Mouse (Mus musculus): Measurements from ENCODE around the gene Zfp865. TPM values are rescaled to one million over a fixed set of nuclear protein-coding genes. Genes with fewer than 3 reads are reported as not detected.
"Not testable (repeated sequence)": the region's sequence is repeated elsewhere in the genome, so short reads cannot be mapped to it uniquely, and the experiment has no call there.

The Zfp865 gene
- polyA plus RNA-seq, 1 experiment from 2014 or later = 4.4 TPM

DNA sequence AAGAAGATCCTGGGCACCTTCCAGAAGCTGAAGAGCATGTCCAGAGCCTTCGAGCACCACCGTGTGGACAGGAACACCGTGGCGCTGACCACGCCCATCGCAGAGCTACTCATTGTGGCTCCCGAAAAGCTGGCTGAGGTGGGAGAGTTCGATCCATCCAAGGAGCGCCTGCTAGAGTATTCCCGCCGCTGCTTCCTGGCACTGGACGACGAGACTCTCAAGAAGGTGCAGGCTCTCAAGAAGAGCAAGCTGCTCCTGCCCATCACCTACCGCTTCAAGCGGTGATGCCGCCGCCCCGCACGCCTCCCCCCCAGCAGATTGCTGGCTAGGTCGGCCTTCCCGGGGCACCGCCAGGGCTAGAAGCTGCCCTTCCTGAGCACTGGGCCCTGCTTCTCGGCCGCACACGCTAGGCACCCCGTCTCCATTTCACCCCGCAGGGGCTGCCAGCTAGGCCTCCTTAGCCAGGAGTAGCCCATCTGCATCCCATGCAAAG lies 40.1 kb downstream of the Zfp865 start:
- Histone ChIP-seq H3K4me3 (peak overlapping the region; percentile 77), H3K36me3 (no peaks in the 10 kb centered on the region), H3K4me1 (peaks cover 28% of the 10 kb centered on the region), H3K9me3 (no peaks in the 10 kb centered on the region; the same call in 1 of the 2 replicates), H3K27ac (peak overlapping the region; percentile 97), H3K27me3 (ENCODE audit: insufficient read depth, poor library complexity, severe bottlenecking) (peaks cover 42% of the 10 kb centered on the region)
- WGBS = 3% methylated on average over 27 of the region's 27 CpGs
- DNase-seq (ENCODE audit: low spot score) = peak; percentile 89

DNA sequence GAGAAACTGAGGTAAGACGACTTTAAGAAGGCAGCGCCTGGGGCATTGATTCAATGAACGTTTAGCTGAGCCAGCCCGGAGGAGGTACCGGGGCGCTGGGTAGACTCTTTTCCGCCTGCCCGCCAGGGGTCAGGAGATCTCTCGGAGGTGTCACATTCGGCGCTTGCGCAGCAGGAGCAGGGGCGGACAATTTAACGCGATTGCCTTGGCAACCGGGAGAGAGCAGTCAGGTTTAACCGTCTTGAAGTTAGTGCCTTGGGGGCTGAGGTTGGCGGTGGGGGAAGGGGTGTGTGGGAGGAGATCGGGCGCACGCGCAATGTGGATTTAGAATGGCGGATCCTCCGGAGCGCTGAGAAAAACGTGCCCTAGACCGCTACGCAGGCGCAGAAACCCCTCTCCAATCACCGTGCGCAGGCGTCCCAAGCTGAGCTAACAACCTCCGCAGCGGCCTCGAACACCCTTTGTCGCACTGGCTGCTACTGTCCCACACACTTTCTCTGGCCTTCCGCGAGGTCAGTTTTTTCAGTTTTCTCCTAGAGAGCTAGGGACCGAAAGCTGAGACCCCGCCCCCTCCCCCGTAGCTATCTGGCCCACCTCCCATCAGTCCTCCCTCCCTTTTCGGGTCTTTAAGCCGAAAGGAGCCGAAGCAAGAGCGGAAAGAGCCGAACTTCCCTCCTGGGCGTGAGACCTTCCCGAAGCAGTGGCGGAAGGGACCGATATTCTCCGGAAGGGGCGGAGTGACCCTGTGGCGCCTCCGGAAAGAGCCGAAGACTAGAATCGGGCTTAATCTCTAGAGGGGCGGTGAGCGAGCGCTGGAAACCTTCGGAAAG lies 41.0 kb downstream of the Zfp865 start:
- peak; percentile 98 for DNase-seq (ENCODE audit: low spot score)
- Histone ChIP-seq H3K27ac (peak overlapping the region; percentile 97), H3K9me3 (no peaks in the 10 kb centered on the region; the same call in 1 of the 2 replicates), H3K27me3 (ENCODE audit: insufficient read depth, poor library complexity, severe bottlenecking) (peaks cover 33% of the 10 kb centered on the region), H3K4me1 (peaks cover 36% of the 10 kb centered on the region), H3K36me3 (peaks cover 6% of the 10 kb centered on the region), H3K4me3 (peak overlapping the region; percentile 77)
- under 1% methylated on average over 60 of the region's 60 CpGs for WGBS

DNA sequence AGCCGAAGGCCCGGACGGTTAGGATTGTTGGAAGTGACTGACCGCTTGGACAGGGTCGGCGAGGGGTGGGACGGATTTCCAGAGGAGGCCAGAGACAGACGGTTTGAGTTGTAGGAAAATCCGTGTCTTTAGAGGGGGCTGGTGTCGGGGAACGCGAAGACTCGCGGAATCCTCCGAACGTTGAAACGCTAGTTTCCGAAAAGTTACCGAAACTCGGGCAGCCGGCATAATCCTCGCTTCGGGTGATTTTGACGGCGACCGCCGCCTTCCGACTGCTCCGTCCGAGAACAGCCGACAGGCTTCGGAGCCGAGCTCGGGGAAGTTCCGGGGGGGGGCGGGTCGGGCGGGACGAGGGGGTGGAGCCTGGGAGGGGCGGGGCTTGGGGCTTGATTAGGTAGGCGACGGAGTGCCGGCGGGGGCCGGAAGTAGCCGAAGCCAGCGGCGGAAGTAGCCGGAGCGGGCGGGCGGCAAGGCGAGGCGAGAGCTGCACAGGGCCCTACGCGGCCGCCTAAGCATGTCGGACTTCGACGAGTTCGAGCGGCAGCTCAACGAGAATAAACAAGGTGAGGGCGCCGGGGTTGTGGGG lies 41.7 kb downstream of the Zfp865 start, which contains the start of gene U2af2:
U2af2 (plus strand) TSS at position 370 of the 586 bp plus-strand sequence.
- peaks cover 13% of the 10 kb centered on the region for H3K36me3 ChIP-seq

DNA sequence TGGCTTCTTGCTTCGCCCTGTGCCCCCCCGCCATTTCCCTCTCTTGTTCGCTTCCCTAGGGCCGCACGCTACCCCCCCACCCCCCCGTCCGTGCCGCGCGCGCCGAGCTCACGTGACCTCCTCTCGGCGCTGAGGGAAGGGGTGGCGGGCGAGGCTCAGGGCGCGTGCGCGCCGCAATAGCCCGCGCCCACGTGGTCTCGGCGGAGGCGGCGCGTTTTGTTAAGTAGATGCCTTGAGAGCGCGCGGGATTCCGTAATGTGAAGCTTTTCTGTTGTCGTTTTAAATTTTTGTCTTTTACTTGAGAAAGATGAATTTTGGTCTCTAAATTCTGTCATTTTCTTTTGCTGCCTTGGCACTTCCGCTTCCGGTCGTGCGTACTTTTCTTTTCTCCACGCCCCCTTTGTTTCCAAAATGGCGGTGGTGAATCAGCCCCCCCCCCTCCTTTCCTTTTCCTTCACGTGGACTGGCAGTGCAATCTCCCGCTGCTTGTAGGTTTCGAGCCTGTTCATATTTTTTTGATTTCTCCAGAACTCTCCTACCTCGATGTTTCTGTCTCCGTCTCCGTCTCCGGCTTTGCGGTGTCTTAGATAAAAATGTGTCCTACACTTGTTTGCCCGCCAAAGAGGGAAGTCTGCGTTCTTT lies 42.3 kb downstream of the Zfp865 start:
- peak; percentile 90 for DNase-seq (ENCODE audit: low spot score)
- whole genome bisulfite sequencing = under 1% methylated on average over 51 of the region's 51 CpGs
- H3K36me3 ChIP-seq = peaks cover 19% of the 10 kb centered on the region
- H3K9me3 ChIP-seq = no peaks in the 10 kb centered on the region; the same call in 1 of the 2 replicates
- peaks cover 29% of the 10 kb centered on the region for H3K4me1 ChIP-seq
- H3K27ac ChIP-seq = peak overlapping the region; percentile 97
- H3K4me3 ChIP-seq = peak overlapping the region; percentile 77
- H3K27me3 ChIP-seq (ENCODE audit: insufficient read depth, poor library complexity, severe bottlenecking) = peaks cover 20% of the 10 kb centered on the region

More for the DNA sequence above, 41.7 kb downstream of the Zfp865 start, which contains the start of gene U2af2:
- Histone ChIP-seq H3K4me1 (peaks cover 32% of the 10 kb centered on the region), H3K9me3 (no peaks in the 10 kb centered on the region; the same call in 1 of the 2 replicates), H3K27me3 (ENCODE audit: insufficient read depth, poor library complexity, severe bottlenecking) (peaks cover 26% of the 10 kb centered on the region), H3K4me3 (peak within 1 kb of the TSS; percentile 77), H3K27ac (peak within 1 kb of the TSS; percentile 97)
- under 1% methylated on average over 64 of the region's 65 CpGs for WGBS
- peak; percentile 96 for DNase-seq (ENCODE audit: low spot score)

DNA sequence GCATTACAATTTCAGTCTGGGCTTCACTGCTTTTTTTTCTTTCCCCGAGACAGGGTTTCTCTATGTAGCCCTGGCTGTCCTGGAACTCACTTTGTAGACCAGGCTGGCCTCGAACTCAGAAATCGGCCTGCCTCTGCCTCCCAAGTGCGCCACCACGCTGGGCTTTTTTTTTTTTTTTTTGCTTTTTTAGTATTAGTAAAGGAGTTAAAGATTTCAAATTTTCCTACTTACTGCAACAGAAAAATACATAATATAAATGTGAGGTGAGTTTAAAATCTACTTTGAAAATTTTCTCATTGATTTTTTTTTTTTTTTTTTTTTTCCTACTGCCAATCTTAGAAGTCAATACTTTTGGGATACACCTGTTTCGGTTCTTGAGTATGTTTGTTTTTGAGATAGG lies 44.7 kb downstream of the Zfp865 start:
- H3K9me3 ChIP-seq = no peaks in the 10 kb centered on the region; the same call in 1 of the 2 replicates
- H3K27me3 ChIP-seq (ENCODE audit: insufficient read depth, poor library complexity, severe bottlenecking) = no peaks in the 10 kb centered on the region
- WGBS = 89% methylated on average over 6 of the region's 6 CpGs
- H3K36me3 ChIP-seq = peaks cover 43% of the 10 kb centered on the region
- no peak overlapping the region for H3K27ac ChIP-seq
- no peak for DNase-seq (ENCODE audit: low spot score)
- H3K4me1 ChIP-seq = peaks cover 27% of the 10 kb centered on the region
- no peak overlapping the region for H3K4me3 ChIP-seq

- Histone ChIP-seq H3K27me3 (ENCODE audit: insufficient read depth, poor library complexity, severe bottlenecking) (no peaks in the 10 kb centered on the region), H3K9me3 (no peaks in the 10 kb centered on the region), H3K4me3 (no peak overlapping the region), H3K36me3 (peaks cover 98% of the 10 kb centered on the region), H3K4me1 (no peaks in the 10 kb centered on the region), H3K27ac (no peak overlapping the region)
- WGBS = 75% methylated on average over 1 of the region's 1 CpGs
- no peak for DNase-seq (ENCODE audit: low spot score)
These were observed 53.4 kb downstream of the Zfp865 start for GRCm38 (mm10) chr7:5073586-5073985.

DNA sequence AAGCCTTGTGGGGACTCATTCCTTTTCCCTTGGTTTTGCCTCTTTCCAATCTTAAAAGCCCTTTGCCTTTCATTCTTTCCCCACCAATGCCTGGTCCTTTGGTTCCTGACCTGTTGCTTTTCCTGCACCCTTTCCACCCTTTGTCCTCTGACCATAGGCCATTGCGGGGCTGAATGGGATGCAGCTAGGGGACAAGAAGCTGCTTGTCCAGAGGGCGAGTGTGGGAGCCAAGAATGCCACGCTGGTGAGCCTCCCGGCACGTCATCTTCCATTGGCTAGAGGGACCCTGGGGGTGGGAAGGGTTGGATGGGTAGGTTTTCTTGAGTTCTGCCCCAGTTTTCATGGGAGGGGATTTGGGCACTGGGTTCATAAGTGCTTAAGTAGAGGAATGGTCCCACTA lies 54.8 kb downstream of the Zfp865 start:
- Histone ChIP-seq H3K9me3 (no peaks in the 10 kb centered on the region), H3K4me1 (no peaks in the 10 kb centered on the region), H3K36me3 (peaks cover 91% of the 10 kb centered on the region), H3K27ac (no peak overlapping the region), H3K4me3 (no peak overlapping the region), H3K27me3 (ENCODE audit: insufficient read depth, poor library complexity, severe bottlenecking) (no peaks in the 10 kb centered on the region)
- WGBS = 97% methylated on average over 5 of the region's 5 CpGs
- DNase-seq (ENCODE audit: low spot score) = no peak

GRCm38 (mm10) chr7:5076931-5077330 lies 56.8 kb downstream of the Zfp865 start:
- 79% methylated on average over 2 of the region's 2 CpGs for WGBS
- H3K27me3 ChIP-seq (ENCODE audit: insufficient read depth, poor library complexity, severe bottlenecking) = no peaks in the 10 kb centered on the region
- no peak overlapping the region for H3K4me3 ChIP-seq
- H3K4me1 ChIP-seq = peaks cover 12% of the 10 kb centered on the region
- peaks cover 73% of the 10 kb centered on the region for H3K36me3 ChIP-seq
- H3K27ac ChIP-seq = no peak overlapping the region
- no peaks in the 10 kb centered on the region for H3K9me3 ChIP-seq
- no peak for DNase-seq (ENCODE audit: low spot score)

DNA sequence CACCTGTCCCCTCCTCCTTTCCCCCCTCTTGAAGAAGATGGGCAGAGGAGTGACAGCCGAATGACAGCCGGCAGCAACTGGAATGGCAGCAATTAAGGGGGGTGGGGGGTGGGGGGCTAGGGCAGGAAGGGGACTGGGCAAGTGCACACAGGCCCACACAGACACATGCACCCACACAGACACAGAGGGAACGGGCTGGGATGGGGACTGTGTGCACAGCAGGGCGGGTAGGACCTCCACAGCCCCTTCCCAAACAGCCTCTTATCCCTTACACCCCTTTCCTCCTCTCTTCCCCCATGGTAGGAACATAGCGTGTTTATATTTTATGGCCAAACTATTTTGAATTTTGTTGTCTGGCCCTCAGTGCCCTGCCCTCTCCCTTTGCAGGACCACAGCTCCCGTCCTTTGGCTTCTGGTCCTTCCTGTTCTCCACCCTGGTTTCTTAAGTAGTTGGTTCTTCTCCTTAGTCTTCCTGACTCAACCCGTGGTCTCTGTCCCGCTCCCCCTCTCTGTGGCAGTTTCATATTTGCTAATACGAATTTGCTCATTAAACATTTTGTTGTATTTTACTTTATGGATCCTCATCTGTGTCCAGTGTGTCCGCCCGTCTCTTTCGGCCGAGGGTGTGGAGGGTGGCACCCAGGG lies 59.3 kb downstream of the Zfp865 start:
- Histone ChIP-seq H3K4me3 (peak overlapping the region; percentile 98), H3K36me3 (peaks cover 66% of the 10 kb centered on the region), H3K27ac (peak overlapping the region; percentile 98), H3K4me1 (peaks cover 17% of the 10 kb centered on the region)
- not testable (repeated sequence) for H3K27me3 ChIP-seq (ENCODE audit: insufficient read depth, poor library complexity, severe bottlenecking); H3K9me3 ChIP-seq; DNase-seq (ENCODE audit: low spot score)
- 58% methylated on average over 10 of the region's 13 CpGs for WGBS

- Histone ChIP-seq H3K36me3 (peaks cover 66% of the 10 kb centered on the region), H3K9me3 (no peaks in the 10 kb centered on the region), H3K27me3 (ENCODE audit: insufficient read depth, poor library complexity, severe bottlenecking) (no peaks in the 10 kb centered on the region), H3K27ac (peak within 1 kb of the TSS; percentile 98), H3K4me3 (peak within 1 kb of the TSS; percentile 98), H3K4me1 (peaks cover 19% of the 10 kb centered on the region)
- DNase-seq (ENCODE audit: low spot score) = peak; percentile 97
- under 1% methylated on average over 81 of the region's 81 CpGs for WGBS
These were observed 60.0 kb downstream of the Zfp865 start, which contains the start of gene Epn1 for GRCm38 (mm10) chr7:5080010-5080751. Epn1 (plus strand) TSS chr7:5080235.

DNA sequence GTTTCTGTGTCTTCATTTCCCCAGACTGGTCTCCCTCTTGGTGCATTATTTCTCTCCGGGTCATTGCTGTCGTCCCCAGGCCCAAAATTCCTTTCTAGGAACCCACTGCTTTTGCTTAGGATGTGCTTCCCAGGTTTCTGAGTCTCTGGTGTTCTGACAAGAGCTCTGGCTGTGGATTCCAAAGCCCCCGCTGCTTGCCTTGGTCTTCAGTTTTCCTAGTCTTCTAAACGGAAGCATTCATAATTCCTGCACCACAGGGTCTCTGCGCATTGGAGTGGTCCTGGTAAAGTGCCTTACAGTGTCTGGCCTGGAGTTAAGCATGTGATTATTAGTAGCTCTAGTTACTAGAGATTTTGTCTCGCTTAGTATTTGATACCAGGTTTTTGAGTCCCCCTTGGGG lies 60.6 kb downstream of the Zfp865 start:
- peaks cover 66% of the 10 kb centered on the region for H3K36me3 ChIP-seq
- no peak for DNase-seq (ENCODE audit: low spot score)
- H3K4me3 ChIP-seq = peak overlapping the region; percentile 98
- no peaks in the 10 kb centered on the region for H3K9me3 ChIP-seq
- WGBS = 18% methylated on average over 6 of the region's 6 CpGs
- peaks cover 22% of the 10 kb centered on the region for H3K4me1 ChIP-seq
- no peaks in the 10 kb centered on the region for H3K27me3 ChIP-seq (ENCODE audit: insufficient read depth, poor library complexity, severe bottlenecking)
- peak overlapping the region; percentile 98 for H3K27ac ChIP-seq

DNA sequence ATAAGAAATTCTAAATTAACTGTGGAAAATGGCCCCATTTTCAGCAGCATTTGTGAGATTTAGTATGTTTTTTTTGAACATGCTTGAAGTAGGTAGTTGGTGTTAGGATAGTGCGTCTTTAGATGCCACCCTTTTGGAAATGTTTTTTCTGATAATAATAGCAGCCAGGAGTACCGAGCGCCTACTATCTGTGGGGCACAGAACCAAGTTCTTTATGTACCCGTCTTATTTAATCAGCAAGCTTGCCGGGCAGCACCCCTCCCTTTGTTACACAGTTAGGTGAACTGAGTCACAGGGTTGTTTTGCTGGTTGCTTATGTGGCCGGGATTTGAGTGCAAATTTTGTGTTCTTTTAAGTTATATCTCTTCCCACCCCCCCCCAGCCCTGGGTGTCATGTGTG lies 61.1 kb downstream of the Zfp865 start:
- H3K27me3 ChIP-seq (ENCODE audit: insufficient read depth, poor library complexity, severe bottlenecking) = no peaks in the 10 kb centered on the region
- peaks cover 67% of the 10 kb centered on the region for H3K36me3 ChIP-seq
- no peaks in the 10 kb centered on the region for H3K9me3 ChIP-seq
- H3K4me3 ChIP-seq = peak overlapping the region; percentile 98
- peaks cover 22% of the 10 kb centered on the region for H3K4me1 ChIP-seq
- H3K27ac ChIP-seq = peak overlapping the region; percentile 1; the same call in 1 of the 2 replicates
- DNase-seq (ENCODE audit: low spot score) = no peak
- WGBS = 55% methylated on average over 6 of the region's 6 CpGs
